Mouse (Mus musculus) spleen, adult 2 months (tissue): ENCODE measurements around the gene Eif2b2.

Experiments used
- CTCF ChIP-seq: fragments of 200-500 bp; IDR thresholded peaks from 2 replicates; pipeline ENCODE4 v1.5.1; 2011; ENCODE audit warnings: mild to moderate bottlenecking, inconsistent platforms; ENCODE audit not compliant: insufficient read depth, insufficient read length, insufficient replicate concordance; ENCODE audit errors: extremely low read depth
- POLR2A ChIP-seq: fragments of 200-500 bp; IDR thresholded peaks from 2 replicates; pipeline ENCODE4 v1.6.1; 2011; ENCODE audit warnings: low read depth, low read length, inconsistent platforms

DNA sequence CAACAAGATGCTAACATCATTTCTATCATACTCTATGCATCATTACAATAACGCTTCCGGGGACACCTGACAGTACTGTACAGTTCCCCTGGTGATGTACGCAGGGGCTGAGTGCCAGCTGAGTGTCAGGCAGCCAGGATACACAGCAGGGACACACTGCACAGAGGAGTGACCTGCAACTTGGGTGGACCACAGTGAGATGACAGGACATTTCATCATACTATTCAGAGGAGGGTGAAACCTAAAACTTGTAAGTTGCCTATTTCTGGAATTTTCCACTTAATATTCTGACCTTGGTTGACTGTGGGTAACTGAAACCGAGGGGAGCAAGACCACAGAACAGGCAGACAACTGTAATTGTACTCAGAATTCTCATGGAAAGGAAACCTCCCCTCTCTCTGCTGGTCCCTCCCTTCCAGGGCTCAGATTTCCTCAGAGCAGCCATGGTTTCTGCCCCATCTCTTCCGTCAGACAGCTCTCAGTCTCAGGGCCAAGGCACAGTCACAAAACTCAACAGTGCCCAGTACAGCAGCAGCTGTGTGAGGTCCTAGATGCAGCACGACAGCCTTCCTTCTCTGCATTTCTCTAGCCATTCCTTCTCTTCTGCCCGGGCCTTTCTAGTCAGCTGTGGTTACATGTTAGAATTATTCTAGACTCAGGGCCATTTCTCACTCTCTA is 36.9 kb downstream of the Eif2b2 start:
- TF ChIP-seq CTCF (no peak), POLR2A (no peak)
